Mouse (Mus musculus) intestine, embryonic 15.5 days (tissue): Measurements from ENCODE around the gene 7530416G11Rik. TPM values are rescaled to one million over a fixed set of nuclear protein-coding genes. Genes with fewer than 3 reads are reported as not detected.

Experiments
- ATAC-seq: fragments of 200-750 bp; cut with Nextera tagmentation; 2 replicates; pipeline ENCODE4 v1.8.0; 2017; ENCODE audit warnings: moderate TSS enrichment, moderate library complexity
- H3K27ac ChIP-seq: fragments of 300-500 bp; sonication (generic); 2 replicates; pipeline ENCODE4 v1.5.1; 2015; ENCODE audit warnings: mild to moderate bottlenecking, inconsistent platforms
- H3K27me3 ChIP-seq: fragments of 300-500 bp; sonication (generic); replicated peaks from 2 replicates; pipeline ENCODE4 v1.6.1; 2015; ENCODE audit warnings: inconsistent platforms
- H3K36me3 ChIP-seq: fragments of 300-500 bp; sonication (generic); 2 replicates; pipeline ENCODE4 v1.6.1; 2015; ENCODE audit warnings: inconsistent platforms
- H3K4me1 ChIP-seq: fragments of 300-500 bp; sonication (generic); replicated peaks from 2 replicates; pipeline ENCODE4 v1.6.1; 2015; ENCODE audit warnings: inconsistent platforms
- H3K4me2 ChIP-seq: fragments of 300-500 bp; sonication (generic); replicated peaks from 2 replicates; pipeline ENCODE4 v1.6.1; 2015; ENCODE audit warnings: mild to moderate bottlenecking, inconsistent platforms
- H3K4me3 ChIP-seq: fragments of 300-500 bp; sonication (generic); replicated peaks from 2 replicates; pipeline ENCODE4 v1.5.1; 2015; ENCODE audit warnings: inconsistent platforms
- H3K9ac ChIP-seq: fragments of 300-500 bp; sonication (generic); 2 replicates; pipeline ENCODE4 v1.6.1; 2015; ENCODE audit warnings: inconsistent platforms
- H3K9me3 ChIP-seq: fragments of 300-500 bp; sonication (generic); 2 replicates; pipeline ENCODE4 v1.6.1; 2016; ENCODE audit warnings: inconsistent platforms
- WGBS: fragments of 180-500 bp; shearing (Covaris S2); methylation state at CpG from one replicate; pipeline ENCODE4 v1.1.7; 2015; 5-methylcytosine and 5-hydroxymethylcytosine counted together
- polyA plus RNA-seq: library from polyadenylated mRNA; unstranded; fragments of >200 nt; fragmentation: Nextera tagmentation; extraction: Ambion mirVana; gene quantifications from 2 replicates; pipeline ENCODE4 v1.2.1, GENCODE M21; 2015

Gene 7530416G11Rik
- polyA plus RNA-seq, 1 experiment from 2014 or later, result not detected

DNA sequence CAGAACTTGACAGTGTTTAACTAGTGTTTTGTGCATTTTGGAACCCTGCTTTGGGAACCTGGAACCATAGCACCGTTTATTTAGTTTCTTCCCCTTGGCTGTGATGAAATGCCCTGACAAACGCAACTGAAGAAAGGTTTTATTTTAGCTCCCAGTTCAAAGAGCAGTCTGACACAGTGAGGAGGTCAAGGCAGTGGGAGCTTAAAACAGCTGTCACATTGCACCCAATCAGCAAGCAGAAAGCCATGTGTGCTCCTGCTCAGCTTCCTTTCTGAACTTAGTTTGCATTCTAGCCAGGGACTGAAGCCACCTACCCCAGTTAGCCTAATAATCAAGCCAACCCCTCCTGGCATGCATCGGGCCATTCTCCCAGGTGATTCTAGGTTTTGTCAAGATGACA, 56.4 kb downstream of the 7530416G11Rik start:
- no peak overlapping the region for H3K27ac ChIP-seq
- no peak for ATAC-seq
- H3K4me2 ChIP-seq, result no peak overlapping the region
- H3K9ac ChIP-seq, result no peak overlapping the region
- H3K36me3 ChIP-seq, result no peaks in the 10 kb centered on the region
- no peaks in the 10 kb centered on the region for H3K4me1 ChIP-seq
- H3K9me3 ChIP-seq, result no peaks in the 10 kb centered on the region
- 77% methylated on average over 3 of the region's 3 CpGs for WGBS
- H3K4me3 ChIP-seq, result no peak overlapping the region
- H3K27me3 ChIP-seq, result no peaks in the 10 kb centered on the region

Other genes starting within 250 kb of the 7530416G11Rik start
- gene Atxn10, start 167.0 kb downstream of the 7530416G11Rik start, polyA plus RNA-seq, result 211 and 212 TPM in 2 replicates
- gene Wnt7b, start 79.2 kb upstream of the 7530416G11Rik start, polyA plus RNA-seq, result 1.5 and 1.7 TPM in 2 replicates
- gene Ppara, start 231.8 kb upstream of the 7530416G11Rik start, polyA plus RNA-seq, result 18.2 and 19.5 TPM in 2 replicates